Mouse (Mus musculus): ENCODE results near the gene Syngr3. TPM values are rescaled to one million over a fixed set of nuclear protein-coding genes. Genes with fewer than 3 reads are reported as not detected.

The Syngr3 gene
- total and polyA plus RNA-seq, 3 experiments, result 0.32 to 3.9 (median 0.33) TPM

DNA sequence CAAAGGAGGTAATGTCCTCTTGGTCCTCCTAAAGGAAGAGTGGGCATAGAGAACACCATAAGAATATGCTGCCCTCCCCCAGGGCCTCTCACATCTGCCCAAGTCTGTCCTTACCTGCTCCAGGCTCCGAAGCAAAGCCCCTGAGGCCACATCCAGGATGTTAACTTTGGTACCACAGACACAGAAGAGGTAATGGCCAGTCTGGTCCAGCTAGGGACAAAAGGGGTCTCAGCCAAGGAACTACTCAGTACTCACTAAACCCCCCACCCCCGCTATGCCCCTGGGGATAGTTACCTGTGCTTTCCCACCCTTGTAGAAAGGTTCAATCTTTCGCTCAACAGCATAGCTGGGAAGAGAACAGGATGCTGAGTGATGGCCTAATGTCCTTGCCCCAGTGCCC lies 16.1 kb upstream of the Syngr3 start:
- no peak overlapping the region for H3K4me2 ChIP-seq (ENCODE audit: insufficient read depth, low read depth, poor library complexity, severe bottlenecking)
- peaks cover 7 to 21% of the 10 kb centered on the region in 2 experiments; a peak in 3 of 4 replicates for H3K4me1 ChIP-seq (ENCODE audit: control insufficient read depth in 1 of 2, insufficient read depth in 2 of 2)
- H3K4me3 ChIP-seq (replicated peaks in 1 of 3; ENCODE audit: low read depth in 2 of 3, low read length in 2 of 3, poor library complexity in 1 of 3), result no peak overlapping the region
- H3K9ac ChIP-seq (ENCODE audit: insufficient read depth, low read depth), result no peak overlapping the region
- in situ Hi-C loops (cut with MboI; ENCODE audit: low pct_ligation_motif_present, low pct_unique_long_range_greater_than_20kb, low sequenced_read_pairs), result no loop called here
- peaks cover 41 to 47% of the 10 kb centered on the region in 2 experiments for H3K36me3 ChIP-seq (replicated peaks in 1 of 2; ENCODE audit: control insufficient read depth in 1 of 2, insufficient read depth in 1 of 2, low read length in 1 of 2)
- DNase-seq (ENCODE audit: extremely low read depth), result no peak
- dilution Hi-C loops (cut with MboI; ENCODE audit: extremely low pct_ligation_motif_present, extremely low pct_unique_long_range_greater_than_20kb, low sequenced_read_pairs), result no loop called here
- no peaks in the 10 kb centered on the region for H3K27me3 ChIP-seq (replicated peaks)
- peaks cover 14% of the 10 kb centered on the region for H3K79me2 ChIP-seq (replicated peaks; ENCODE audit: control insufficient read depth, extremely low read depth, insufficient read depth, poor library complexity, severe bottlenecking)
- no peak overlapping the region for H3K27ac ChIP-seq (ENCODE audit: insufficient read depth, low read depth)
- H3K9me3 ChIP-seq (replicated peaks; ENCODE audit: low read length), result no peaks in the 10 kb centered on the region
- TF ChIP-seq ZNF384 (IDR thresholded peaks at IDR 0.05; ENCODE audit: low read depth, low read length) (no peak), MAFK (IDR thresholded peaks at IDR 0.05; ENCODE audit: insufficient replicate concordance, low read length) (no peak), MYC (IDR thresholded peaks at IDR 0.05; ENCODE audit: low read depth, low read length) (no peak), CTCF (conservative IDR thresholded peaks at IDR 0.05 in 1 of 2, IDR thresholded peaks at IDR 0.05 in 1 of 2; ENCODE audit: low read depth in 2 of 2, low read length in 2 of 2) (no peak), POLR2AphosphoS2 (IDR thresholded peaks at IDR 0.05; ENCODE audit: low read depth, low read length) (no peak), ZMIZ1 (IDR thresholded peaks at IDR 0.05; ENCODE audit: low read depth, low read length) (no peak), EP300 (IDR thresholded peaks at IDR 0.05; ENCODE audit: low read length) (no peak), IRF4 (IDR thresholded peaks at IDR 0.05; ENCODE audit: low read depth, low read length) (no peak), RCOR1 (conservative IDR thresholded peaks at IDR 0.05; ENCODE audit: low read depth, low read length) (no peak), NRF1 (IDR thresholded peaks at IDR 0.05; ENCODE audit: low read depth, low read length) (no peak), TCF12 (IDR thresholded peaks at IDR 0.05; ENCODE audit: low read depth, low read length) (no peak), UBTF (IDR thresholded peaks at IDR 0.05; ENCODE audit: low read depth, low read length) (no peak), MAZ (IDR thresholded peaks at IDR 0.05; ENCODE audit: low read depth, low read length) (no peak), JUND (conservative IDR thresholded peaks at IDR 0.05; ENCODE audit: low read depth, low read length) (no peak), MAX (IDR thresholded peaks at IDR 0.05; ENCODE audit: low read length) (no peak), ZKSCAN1 (IDR thresholded peaks at IDR 0.05; ENCODE audit: borderline replicate concordance, low read depth, low read length) (no peak), HCFC1 (IDR thresholded peaks at IDR 0.05; ENCODE audit: low read depth, low read length) (no peak), KAT2A (IDR thresholded peaks at IDR 0.05; ENCODE audit: insufficient replicate concordance, low read length) (no peak), GABPA (IDR thresholded peaks at IDR 0.05; ENCODE audit: insufficient replicate concordance, low read depth, low read length) (no peak), RAD21 (IDR thresholded peaks at IDR 0.05; ENCODE audit: low read depth, low read length) (no peak)

DNA sequence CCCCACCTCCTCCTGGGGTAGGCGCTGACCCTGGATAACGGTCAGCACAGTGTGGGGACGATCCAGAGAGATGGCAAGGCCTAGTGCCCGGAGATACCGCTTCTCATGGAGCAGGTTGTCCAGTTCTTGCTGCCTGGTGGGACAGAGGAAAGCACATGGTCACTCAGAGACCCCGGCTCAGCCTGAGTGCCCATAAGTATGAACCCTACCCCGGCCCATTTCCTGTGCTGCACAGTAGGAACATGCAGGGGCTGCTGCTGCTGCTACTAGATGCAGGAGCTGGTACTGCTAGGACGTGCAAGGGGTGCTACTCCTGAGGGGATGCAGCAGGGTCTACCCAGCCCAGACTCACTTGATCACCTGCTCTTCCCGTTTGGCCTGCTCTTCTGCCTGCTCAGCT lies 11.5 kb upstream of the Syngr3 start:
- Histone ChIP-seq H3K4me1 (ENCODE audit: control insufficient read depth in 1 of 2, insufficient read depth in 2 of 2) (peaks cover 11 to 44% of the 10 kb centered on the region in 2 experiments), H3K4me2 (ENCODE audit: insufficient read depth, low read depth, poor library complexity, severe bottlenecking) (no peak overlapping the region), H3K27ac (ENCODE audit: insufficient read depth, low read depth) (no peak overlapping the region), H3K36me3 (replicated peaks in 1 of 2; ENCODE audit: control insufficient read depth in 1 of 2, insufficient read depth in 1 of 2, low read length in 1 of 2) (peaks cover 56 to 71% of the 10 kb centered on the region in 2 experiments), H3K27me3 (replicated peaks) (no peaks in the 10 kb centered on the region), H3K79me2 (replicated peaks; ENCODE audit: control insufficient read depth, extremely low read depth, insufficient read depth, poor library complexity, severe bottlenecking) (peaks cover 5% of the 10 kb centered on the region), H3K9me3 (replicated peaks; ENCODE audit: low read length) (no peaks in the 10 kb centered on the region), H3K9ac (ENCODE audit: insufficient read depth, low read depth) (no peak overlapping the region), H3K4me3 (replicated peaks in 1 of 3; ENCODE audit: low read depth in 2 of 3, low read length in 2 of 3, poor library complexity in 1 of 3) (no peak overlapping the region)
- in situ Hi-C loops (cut with MboI; ENCODE audit: low pct_ligation_motif_present, low pct_unique_long_range_greater_than_20kb, low sequenced_read_pairs), result no loop called here
- TF ChIP-seq POLR2A (IDR thresholded peaks at IDR 0.05; ENCODE audit: low read depth, low read length), result no peak
- no peak for TF ChIP-seq NRF1 (IDR thresholded peaks at IDR 0.05; ENCODE audit: low read depth, low read length)
- TF ChIP-seq USF1 (IDR thresholded peaks at IDR 0.05; ENCODE audit: low read depth, low read length), result no peak
- TF ChIP-seq ELF1 (IDR thresholded peaks at IDR 0.05; ENCODE audit: low read depth, low read length), result no peak
- no peak for TF ChIP-seq MAZ (IDR thresholded peaks at IDR 0.05; ENCODE audit: low read depth, low read length)
- TF ChIP-seq RCOR1 (conservative IDR thresholded peaks at IDR 0.05; ENCODE audit: low read depth, low read length), result no peak
- TF ChIP-seq RAD21 (IDR thresholded peaks at IDR 0.05; ENCODE audit: low read depth, low read length), result no peak
- no peak for TF ChIP-seq GABPA (IDR thresholded peaks at IDR 0.05; ENCODE audit: insufficient replicate concordance, low read depth, low read length)
- DNase-seq (ENCODE audit: extremely low read depth), result no peak
- dilution Hi-C loops (cut with MboI; ENCODE audit: extremely low pct_ligation_motif_present, extremely low pct_unique_long_range_greater_than_20kb, low sequenced_read_pairs), result no loop called here
